Mouse (Mus musculus): Measurements from ENCODE around the gene Tmem210.

The Tmem210 gene

DNA sequence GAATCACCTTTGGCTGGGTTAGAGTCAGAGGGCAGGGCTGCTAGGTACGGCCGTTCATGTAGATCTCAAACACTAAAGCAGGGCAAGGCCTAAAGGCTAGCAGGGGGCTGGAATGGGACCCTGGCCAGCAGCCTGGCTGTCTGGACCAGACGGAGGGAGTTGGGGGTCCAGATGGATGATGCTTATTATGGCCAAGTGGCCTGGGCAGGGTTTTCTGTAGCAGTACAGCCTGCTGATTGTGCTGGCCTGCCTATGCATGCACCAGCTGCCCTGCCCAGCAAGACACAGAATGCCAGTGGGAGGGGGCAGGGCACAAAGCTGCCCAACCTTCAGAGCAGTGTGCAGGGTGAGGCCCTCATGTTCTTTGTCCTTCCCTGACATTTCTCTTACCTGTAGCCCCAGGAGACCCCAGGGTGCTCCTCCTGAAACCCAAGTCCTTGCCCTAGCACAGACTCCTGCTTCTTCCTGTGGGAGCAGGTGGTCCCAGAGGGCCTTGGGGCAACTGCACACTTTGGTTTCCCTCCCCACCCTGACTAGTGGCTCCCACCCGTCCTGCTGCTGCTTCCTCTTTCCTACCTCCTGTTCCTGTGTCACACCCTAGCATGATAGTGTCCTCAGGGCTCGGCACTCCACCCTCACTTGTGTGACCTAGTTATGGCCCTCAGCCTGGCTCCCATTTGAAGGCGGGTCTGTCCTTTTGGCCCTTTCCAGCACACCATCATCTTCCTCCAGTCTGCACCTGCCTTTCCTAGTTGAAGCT lies 21.9 kb upstream of the Tmem210 start:
- DNase-seq (ENCODE audit: low read depth, low spot score), result no peak

DNA sequence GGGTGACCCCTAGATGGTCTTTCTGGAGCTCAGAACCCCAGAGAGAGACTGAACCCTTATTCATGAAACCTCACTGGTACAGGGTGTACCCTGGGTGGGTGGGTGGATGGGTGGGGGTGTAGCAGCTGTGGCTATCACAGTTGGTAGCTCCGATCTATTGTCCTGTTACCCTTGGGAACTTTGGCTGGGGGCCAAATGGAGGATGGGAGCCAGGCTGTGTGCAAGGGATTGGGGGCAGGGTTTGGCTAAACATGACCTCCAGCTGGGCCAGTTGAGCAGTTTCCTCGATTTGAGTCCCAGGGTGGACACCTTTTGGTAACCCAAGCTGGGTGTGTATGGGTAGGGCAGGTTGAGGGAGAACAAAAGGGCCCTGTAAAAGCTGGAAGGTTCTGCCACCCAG lies 21.2 kb upstream of the Tmem210 start:
- no peak for DNase-seq (ENCODE audit: low read depth, low spot score)

DNA sequence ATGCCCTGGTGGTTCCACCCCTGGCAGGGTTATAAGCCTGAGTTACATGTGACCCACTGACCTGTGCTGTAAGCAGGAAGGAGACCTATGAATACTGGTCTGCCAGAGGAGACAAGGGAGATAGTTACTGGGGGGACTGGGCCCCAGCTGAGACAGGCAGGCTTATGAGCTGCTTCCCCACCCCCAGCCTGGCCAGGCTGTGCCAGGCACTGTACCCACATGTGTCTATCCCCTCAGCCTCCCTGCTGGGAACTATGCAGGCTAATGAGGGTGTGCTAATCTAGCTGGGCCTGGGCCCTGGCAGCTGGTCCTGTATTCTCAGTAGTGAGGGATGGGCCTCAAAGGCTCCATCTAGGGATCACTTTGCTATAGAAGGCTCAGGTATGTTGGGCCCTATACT lies 20.7 kb upstream of the Tmem210 start:
- DNase-seq (ENCODE audit: low read depth, low spot score), result no peak

DNA sequence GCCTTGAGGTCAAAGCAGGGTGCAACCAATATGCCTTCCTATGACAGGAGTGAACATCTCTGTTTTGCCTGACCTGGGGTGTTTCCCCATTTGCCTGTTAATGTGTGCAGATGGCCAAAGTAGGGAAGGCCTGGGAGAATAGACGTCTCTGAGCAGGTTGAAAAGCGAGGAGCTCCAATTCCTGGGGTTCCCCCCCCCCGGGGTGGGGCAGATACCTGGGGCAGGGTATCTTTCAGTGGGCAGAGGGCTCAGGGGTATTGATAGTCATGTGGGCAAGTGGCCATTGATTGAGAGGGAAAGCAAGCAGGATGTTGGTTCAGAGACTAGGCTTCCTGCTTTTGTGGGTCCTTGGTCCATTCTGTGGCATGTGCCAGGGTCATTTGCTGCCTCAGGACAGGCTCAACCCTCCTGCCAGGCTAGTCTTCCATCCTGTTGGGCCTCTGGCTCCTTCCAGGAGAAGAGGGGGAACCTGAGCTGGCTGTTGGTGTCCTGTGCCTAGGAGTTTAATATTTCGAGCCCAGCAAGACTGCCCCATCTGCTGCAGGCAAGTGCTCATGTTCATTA lies 20.1 kb upstream of the Tmem210 start:
- DNase-seq (ENCODE audit: low read depth, low spot score), result no peak

DNA sequence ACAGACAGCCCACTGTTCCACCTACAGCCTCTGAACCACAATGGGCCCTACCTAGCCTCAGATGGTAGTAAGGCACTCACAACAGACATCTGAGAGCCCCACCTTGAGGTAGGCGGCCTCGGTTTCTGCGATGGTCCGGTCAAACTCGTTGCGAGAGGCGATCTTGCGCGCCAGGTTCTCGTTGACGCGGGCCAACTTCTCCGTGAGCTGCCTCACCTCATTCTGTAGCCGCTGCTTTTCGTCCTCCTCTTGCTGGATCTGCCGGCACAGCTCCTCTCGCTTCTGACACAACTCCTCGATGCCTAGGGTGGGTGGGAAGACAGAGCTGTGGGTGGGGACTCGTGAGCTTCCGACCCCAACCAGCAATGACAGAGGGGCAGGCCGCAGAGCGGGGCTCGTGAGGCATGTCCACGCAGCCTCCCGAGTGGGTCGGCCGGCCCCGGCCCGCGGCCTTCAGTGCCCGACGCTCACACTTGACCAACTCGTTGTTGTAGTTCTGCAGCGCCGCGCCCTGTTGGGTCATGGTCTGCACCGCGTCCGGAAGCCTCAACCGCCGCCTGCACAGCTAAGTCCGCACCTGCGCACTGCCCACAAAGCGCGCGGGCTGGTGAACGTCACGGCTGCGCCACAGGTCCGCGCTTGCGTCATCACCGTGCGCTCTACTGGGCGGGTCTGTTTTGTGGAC lies 16.0 kb upstream of the Tmem210 start, which contains the start of the genes Ssna1 and Anapc2:
Ssna1 (minus strand) TSS at position 612 of the 685 bp plus-strand sequence.
Anapc2 (plus strand) TSS at position 652 of the 685 bp plus-strand sequence.
- peak; percentile 97 for DNase-seq (ENCODE audit: low read depth, low spot score)

DNA sequence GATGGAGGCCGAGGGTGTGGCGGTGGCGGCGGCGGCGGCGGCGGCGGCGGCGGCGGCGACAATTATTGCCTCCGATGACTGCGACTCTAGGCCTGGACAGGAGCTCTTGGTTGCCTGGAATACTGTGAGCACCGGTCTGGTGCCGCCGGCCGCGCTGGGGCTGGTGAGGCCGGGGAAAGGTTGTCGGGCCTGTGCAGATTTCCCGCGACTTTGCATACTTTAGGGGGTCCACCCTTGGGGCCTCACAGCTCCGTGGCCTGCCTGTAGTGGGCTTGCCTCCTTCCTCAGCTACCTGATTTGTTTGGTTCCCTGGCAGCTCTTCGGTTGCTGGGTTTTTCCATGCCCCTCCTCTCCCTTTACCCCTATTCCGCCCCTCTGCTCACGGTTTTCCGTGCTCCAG lies 15.4 kb upstream of the Tmem210 start:
- DNase-seq (ENCODE audit: low read depth, low spot score), result no peak

DNA sequence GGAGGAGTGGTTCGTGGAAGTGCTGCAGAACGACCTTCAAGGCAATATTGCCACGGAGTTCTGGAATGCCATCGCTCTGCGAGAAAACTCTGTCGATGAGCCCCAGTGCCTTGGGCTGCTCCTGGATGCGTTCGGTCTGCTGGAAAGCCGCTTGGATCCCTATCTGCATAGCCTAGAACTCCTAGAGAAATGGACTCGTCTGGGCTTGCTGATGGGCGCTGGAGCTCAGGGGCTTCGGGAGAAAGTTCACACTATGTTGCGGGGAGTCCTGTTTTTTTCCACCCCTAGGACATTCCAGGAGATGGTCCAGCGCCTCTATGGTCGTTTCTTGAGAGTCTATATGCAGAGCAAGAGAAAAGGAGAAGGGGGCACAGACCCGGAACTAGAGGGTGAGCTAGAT lies 14.9 kb upstream of the Tmem210 start:
- no peak for DNase-seq (ENCODE audit: low read depth, low spot score)

DNA sequence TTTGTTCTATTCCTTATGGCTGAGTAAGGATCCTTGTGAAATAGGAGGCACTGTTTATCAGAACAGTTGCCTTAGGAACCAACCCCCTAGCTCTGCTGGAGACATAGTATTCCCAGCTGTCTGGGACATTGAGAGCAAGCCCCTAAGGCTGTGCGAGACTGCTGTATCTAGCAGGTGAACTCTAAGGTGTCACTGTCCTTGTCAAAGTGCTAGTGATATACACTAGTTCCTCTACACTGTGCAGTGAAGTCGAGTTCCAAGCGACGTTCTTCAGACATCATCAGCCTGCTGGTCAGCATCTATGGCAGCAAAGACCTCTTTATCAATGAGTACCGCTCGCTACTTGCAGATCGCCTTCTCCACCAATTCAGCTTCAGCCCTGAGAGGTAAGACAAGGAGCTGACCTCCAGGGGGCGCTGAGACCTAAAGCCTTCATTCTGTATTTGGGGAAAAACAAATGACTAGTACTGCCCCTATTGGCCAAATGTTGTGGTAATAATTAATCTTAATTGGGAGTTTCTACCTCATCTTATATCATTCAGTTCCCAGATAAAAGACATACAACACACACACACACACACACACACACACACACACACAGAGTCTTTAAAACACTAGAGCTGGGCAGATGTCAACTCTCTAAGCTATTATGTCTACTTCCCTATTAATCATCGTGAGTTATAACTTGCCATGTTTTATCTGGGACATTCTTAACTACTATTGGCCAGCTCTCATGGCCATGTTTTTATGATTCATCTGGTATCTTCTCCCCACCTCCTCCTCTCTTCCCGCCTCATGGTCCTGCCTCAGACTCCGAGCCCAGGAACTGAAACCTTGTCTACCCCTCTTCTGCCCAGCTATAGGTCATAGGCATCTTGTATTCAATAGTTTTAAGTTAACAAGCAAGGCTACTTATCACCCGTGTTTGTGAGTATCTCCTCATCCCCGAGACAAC lies 8.7 kb upstream of the Tmem210 start:
- peak; percentile 76 for DNase-seq (ENCODE audit: low read depth, low spot score)

DNA sequence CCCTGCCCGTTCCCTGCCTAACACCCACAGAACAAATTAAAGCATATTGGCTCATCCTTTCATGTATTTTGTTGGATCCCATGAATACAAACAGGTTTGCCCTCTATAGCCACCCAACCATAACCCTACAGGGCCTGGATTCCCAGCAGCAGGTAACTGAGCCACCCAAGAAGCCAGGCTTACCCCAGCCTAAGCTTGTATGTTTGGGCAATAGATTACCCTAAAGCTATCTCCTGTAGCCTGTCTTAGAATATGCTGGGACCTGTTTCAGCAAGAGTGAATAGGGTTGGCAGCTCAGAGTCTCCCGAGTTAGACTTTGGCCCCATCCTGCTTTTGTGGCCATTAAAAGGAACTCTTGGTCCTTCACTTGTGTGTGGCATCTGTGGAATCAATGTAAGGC lies 2.4 kb upstream of the Tmem210 start:
- DNase-seq (ENCODE audit: low read depth, low spot score), result no peak

DNA sequence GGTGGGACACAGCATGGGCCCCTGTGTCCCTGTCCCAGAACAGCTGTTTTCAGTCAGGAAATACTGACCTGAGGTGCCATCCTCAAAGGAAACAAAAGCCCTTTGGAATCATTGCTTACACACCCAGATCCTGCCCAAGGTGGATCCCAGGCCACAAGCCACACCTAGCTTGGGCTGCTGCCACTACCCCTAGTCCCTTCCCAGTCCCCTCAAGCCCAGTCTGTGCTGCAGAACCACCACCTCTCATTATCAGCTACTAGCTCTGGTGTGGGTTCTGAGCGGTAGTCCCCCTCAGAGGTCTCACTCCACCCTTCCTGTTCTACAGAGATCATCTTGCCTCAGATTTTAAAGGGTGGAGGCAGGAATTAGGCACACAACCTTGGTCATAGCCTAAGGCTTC lies 1.6 kb upstream of the Tmem210 start:
- no peak for DNase-seq (ENCODE audit: low read depth, low spot score)

DNA sequence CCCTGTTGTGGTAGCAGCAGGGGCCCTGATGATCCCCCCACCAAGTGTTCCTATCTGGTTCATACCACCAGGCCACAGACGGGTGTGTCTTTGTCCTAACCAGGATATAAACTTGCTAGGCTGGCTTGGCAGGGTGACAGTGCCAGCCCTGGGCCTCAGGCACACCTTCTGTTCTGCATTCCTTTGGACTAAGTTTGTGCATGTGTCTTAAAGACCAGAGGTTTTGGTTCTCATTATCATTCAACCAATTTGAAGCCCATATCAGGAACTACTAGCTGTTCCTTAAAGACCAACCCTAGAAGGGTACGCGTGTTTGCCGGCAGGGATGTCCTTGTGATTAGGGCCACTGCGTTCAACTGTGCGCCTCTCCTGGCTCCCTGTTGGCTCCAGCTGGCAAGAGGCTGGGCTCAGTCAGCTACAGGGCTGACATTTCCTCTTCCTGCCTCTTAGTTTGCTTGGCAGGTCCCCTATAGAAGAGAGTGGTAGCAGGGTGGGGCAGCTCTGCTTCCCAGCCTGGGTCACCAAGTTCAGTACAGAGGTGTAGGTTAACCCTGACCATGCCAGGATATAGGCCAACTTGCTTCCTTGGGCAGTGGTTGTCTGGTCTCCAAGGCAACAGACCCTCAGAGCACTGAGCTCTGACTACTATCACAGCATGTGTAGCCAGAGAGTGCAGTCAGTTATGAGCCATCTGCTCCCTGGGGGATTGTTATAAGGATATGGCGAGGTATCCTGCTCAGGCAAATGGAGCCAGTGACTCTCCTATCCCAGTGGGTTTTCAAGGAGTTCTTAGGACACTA lies 908 bp upstream of the Tmem210 start:
- DNase-seq (ENCODE audit: low read depth, low spot score), result no peak

DNA sequence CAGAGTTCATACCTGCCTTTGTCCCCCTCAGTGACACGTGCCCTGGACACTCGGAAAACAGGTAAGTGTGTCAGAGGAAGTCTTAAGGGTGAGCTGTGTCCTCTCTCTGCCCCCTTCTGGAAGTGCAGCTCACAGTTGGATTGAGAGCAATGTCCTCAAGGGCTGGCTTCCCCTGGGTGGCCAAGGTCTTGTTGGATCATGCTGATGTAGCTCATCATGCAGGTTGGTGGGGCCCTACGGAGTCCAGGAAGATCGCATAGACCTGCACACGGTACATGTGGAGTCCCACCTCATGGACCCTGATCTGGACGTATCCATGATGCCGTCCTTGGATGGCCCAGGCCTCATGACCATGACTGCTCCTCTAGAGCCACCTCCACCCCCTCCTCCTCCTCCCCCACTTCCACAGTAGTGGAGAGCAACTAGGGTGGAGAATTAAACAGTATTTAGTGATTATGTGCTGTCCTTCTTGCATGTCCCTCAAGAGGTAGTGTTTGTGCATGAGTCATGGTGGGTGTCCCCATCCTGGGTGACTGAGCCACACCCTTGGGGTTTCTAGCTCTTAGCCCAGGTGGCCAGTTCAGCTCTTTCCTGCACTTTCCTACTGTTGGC lies 895 bp downstream of the Tmem210 start:
- no peak for DNase-seq (ENCODE audit: low read depth, low spot score)

DNA sequence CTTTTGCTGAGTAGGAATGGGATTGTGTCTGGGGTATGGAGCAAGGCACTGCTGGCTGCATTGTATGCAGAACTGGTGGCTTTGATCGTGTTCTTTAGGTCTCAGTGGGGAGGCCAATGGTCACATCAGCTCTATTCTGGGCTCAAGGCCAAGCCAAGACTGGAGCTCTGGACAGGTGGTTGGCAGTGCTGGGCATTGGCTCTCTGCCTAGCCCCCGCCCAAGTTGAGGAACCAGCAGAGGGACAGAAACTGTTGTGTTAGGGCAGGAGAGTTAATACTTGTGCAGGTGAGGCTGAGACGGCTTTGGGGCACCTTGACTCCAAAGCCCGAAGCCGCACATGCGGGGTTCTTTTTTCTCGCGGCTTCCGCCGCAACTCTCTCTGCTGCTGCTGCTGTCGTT lies 1.7 kb downstream of the Tmem210 start, which contains the start of gene Lrrc26:
Lrrc26 (plus strand) TSS at position 265 of the 400 bp plus-strand sequence.
- DNase-seq (ENCODE audit: low read depth, low spot score), result no peak

DNA sequence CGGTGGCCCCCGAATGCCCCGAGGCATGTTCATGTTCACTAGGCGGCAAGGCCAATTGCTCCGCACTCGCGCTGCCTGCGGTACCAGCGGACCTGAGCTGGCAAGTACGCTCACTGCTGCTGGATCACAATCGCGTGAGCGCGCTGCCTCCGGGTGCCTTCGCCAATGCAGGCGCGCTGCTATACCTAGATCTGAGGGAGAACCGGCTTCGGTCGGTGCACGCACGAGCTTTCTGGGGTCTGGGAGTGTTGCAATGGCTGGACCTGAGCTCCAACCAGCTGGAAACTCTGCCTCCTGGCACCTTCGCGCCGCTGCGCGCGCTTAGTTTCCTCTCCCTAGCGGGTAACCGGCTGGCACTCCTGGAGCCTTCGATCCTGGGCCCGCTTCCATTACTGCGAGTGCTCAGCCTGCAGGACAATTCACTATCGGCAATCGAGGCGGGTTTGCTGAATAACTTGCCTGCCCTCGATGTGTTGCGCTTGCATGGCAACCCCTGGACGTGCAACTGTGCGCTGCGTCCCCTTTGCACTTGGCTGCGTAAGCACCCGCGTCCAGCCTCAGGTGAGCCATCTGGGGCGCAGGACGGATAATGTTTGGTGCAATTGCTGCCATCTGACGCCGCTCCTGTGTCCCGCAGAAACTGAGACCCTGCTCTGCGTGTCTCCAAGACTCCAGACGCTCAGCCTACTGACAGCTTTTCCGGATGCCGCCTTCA lies 2.3 kb downstream of the Tmem210 start:
- no peak for DNase-seq (ENCODE audit: low read depth, low spot score)

DNA sequence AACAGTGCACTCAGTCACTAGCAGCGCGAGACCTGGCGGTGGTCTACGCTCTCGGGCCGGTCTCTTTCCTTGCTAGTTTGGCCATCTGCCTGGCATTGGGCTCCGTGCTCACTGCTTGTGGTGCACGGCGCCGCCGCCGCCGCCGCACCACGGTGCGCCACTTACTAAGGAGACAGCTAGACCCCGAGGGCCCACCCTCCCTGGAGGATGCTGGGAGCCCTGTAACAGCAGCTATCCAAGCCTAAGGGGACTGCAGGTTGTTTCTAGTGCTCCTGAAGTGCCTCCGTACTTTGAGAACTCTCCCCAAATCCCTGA lies 2.8 kb downstream of the Tmem210 start:
- DNase-seq (ENCODE audit: low read depth, low spot score), result no peak

DNA sequence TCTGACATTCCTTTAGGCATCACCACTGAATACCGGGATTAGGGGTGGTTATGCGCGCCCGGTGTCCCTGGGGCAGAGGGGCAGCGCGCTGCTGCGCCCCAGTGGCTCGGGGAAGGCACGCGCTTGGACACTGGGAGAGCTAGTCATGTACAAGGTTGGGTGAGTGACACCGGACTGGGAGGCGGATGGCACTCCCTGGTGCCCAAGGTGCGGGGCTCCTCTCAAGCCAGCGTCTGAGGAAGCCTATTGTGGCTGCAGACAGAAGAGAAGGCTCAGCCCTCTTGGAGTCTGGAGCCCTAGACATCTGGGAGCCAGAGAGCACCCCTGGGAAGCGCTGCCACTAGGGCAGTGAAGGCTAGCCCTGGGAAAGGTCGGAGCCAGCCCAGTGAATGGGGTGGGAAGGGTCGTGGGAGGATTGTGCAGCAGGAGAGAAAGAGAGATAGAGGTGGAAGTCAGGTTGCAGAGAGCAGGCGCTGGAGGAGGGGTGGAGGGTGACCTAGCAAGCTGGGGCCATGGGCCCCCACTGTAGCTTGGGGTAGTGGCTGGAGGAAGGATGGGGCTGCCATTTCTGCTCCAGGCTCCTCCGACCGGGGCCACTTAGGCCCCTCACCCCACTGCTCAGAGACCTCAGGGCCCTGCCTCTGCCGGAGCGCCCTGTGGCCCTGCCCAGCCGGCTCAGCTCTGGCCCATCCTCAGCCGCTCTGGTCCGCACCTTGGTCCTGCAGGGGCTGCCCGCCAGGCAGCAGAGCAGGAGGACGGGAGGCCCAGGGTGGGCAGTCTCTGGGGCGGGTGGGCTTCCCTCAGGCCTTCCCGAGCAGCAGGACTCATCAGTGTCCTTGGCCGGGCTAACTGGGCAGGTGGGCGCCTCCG lies 3.5 kb downstream of the Tmem210 start:
- DNase-seq (ENCODE audit: low read depth, low spot score), result no peak

DNA sequence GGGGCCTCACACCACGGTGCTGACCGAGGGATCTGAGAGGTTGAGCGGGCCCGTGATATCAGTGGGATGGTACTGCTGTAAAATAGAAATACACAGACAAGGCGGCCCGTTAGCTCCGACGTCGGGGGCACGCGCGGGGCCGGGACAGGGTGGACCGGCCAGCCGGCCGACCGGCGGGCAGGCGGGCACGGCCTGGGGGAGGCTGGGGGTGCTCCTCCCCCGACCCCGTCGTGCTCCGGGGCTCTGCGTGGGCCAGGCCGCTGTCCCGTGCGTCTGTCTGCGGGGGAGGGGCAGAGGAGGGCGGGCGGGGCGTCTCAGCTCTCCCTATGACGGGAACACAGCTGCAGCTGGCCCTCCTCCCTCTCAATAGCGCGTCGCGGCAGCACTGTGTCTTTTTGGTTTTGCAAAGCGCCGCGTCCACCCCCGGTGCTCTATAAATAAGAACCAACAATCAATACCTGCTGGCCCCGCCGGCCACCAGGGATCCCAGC lies 4.2 kb downstream of the Tmem210 start:
- DNase-seq (ENCODE audit: low read depth, low spot score), result no peak

DNA sequence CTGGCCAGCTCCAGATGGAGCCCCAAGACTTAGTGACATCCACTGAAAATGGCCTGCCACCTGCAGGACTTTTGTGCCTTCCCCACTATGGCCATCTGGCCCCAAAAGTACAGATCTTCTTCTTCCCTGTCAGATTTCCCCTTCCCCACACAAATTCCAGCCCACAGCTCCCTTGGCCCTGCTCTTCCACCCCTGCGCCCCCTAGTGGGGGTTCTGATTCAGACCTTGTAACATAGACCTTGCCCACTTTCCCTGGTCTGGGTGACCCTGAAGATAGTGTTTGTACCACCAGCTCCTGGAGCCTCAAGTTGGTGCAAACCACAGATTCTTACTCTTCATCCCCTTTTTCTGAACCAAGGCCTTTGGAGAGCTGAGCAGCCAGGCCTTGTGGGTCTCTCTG lies 4.9 kb downstream of the Tmem210 start:
- peak; percentile 71 for DNase-seq (ENCODE audit: low read depth, low spot score)

DNA sequence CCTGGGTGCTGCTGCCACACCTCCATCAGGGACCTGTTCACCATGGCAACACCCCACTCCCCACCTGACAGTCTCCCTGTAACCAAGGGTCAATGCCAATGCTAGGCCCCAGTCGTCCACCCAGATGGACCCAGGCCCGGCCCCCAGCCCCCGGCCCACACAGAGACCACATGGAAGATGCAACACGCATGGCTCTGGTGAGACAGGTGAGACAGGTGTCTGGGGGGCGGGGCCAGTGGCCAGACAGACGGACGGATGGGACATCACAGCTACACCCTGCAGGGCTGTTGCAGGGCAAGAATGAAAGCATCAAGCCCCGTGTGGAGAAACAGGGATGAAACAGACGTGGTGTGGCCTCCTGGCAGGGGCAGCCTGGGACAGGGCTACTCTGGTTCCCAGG lies 5.8 kb downstream of the Tmem210 start:
- no peak for DNase-seq (ENCODE audit: low read depth, low spot score)
